Mouse (Mus musculus) midbrain, embryonic 14.5 days (tissue): ENCODE results near the gene Fxyd1. TPM values are rescaled to one million over a fixed set of nuclear protein-coding genes. Genes with fewer than 3 reads are reported as not detected.

ENCODE experiments used
- ATAC-seq: fragments of 200-750 bp; cut with Nextera tagmentation; 2 replicates; pipeline ENCODE4 v1.8.0; 2017; ENCODE audit warnings: moderate number of reproducible peaks, moderate library complexity; ENCODE audit not compliant: low FRiP score, low TSS enrichment
- DNase-seq: peaks from one replicate; pipeline ENCODE4 v3.0.0-alpha.2; 2015
- H3K27ac ChIP-seq: fragments of 300-500 bp; sonication (generic); replicated peaks from 2 replicates; pipeline ENCODE4 v1.5.1; 2014; ENCODE audit warnings: mild to moderate bottlenecking, low read depth, low read length, moderate library complexity
- H3K27me3 ChIP-seq: fragments of 300-500 bp; sonication (generic); 2 replicates; pipeline ENCODE4 v1.6.1; 2014; ENCODE audit warnings: low read length, control low read depth, mixed read lengths; ENCODE audit not compliant: control insufficient read depth, insufficient read depth
- H3K36me3 ChIP-seq: fragments of 300-500 bp; sonication (generic); 2 replicates; pipeline ENCODE4 v1.6.1; 2014; ENCODE audit warnings: low read length, control low read depth; ENCODE audit not compliant: control insufficient read depth, insufficient read depth
- H3K4me1 ChIP-seq: fragments of 300-500 bp; sonication (generic); 2 replicates; pipeline ENCODE4 v1.6.1; 2014; ENCODE audit warnings: mild to moderate bottlenecking, antibody characterized with exemption, low read length, control low read depth; ENCODE audit not compliant: control insufficient read depth, insufficient read depth
- H3K4me2 ChIP-seq: fragments of 300-500 bp; sonication (generic); 2 replicates; pipeline ENCODE4 v1.6.1; 2014; ENCODE audit warnings: mild to moderate bottlenecking, low read length, moderate library complexity
- H3K4me3 ChIP-seq: fragments of 300-500 bp; sonication (generic); replicated peaks from 2 replicates; pipeline ENCODE4 v1.5.1; 2014; ENCODE audit warnings: low read depth, low read length
- H3K9ac ChIP-seq: fragments of 300-500 bp; sonication (generic); replicated peaks from 2 replicates; pipeline ENCODE4 v1.6.1; 2014; ENCODE audit warnings: mild to moderate bottlenecking, low read length, moderate library complexity
- H3K9me3 ChIP-seq: fragments of 300-500 bp; sonication (generic); 2 replicates; pipeline ENCODE4 v1.6.1; 2016; ENCODE audit warnings: low read length, control low read depth, mixed read lengths; ENCODE audit not compliant: control insufficient read depth
- WGBS: fragments of 180-500 bp; shearing (Covaris S2); extraction: QIAGEN DNeasy Blood & Tissue Kit; methylation state at CpG from one replicate; pipeline ENCODE4 v1.1.7; 2014; 5-methylcytosine and 5-hydroxymethylcytosine counted together
- polyA plus RNA-seq: library from polyadenylated mRNA; unstranded; fragments of >200 nt; fragmentation: Nextera tagmentation; extraction: Ambion mirVana; gene quantifications from 2 replicates; pipeline ENCODE4 v1.2.1, GENCODE M21; 2014

Gene Fxyd1
- polyA plus RNA-seq, 1 experiment from 2014 or later = 9.0 TPM

DNA sequence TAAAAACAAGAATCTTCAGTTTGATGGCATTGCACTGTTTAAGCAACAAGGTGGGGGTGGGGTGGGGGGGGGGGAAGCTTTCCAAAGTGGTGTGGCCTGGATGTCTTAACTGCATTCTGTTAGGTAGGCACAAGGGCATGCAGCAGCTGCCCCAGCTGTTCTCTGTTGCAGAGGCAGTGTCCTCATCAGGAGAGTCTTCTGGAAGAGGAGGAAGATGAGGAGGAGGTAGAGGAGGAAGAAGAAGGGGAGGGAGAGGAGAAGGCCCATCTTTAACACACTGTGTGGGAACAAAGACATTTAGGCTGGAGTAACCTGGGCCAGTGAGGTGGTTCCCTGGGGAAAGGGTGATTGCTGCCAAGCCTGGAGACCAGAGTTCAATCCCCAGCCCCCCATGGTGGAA, 25.1 kb upstream of the Fxyd1 start:
- DNase-seq (no peak), ATAC-seq (no peak)

GRCm38 (mm10) chr7:31081106-31081505, 24.1 kb upstream of the Fxyd1 start:
- no peak for ATAC-seq

More for the DNA sequence above, 25.1 kb upstream of the Fxyd1 start:
- Histone ChIP-seq H3K27me3 (no peaks in the 10 kb centered on the region), H3K9ac (no peak overlapping the region), H3K4me3 (no peak overlapping the region), H3K9me3 (no peaks in the 10 kb centered on the region), H3K4me2 (no peak overlapping the region), H3K36me3 (no peaks in the 10 kb centered on the region), H3K4me1 (no peaks in the 10 kb centered on the region), H3K27ac (no peak overlapping the region)

GRCm38 (mm10) chr7:31080611-31081010, 23.6 kb upstream of the Fxyd1 start:
- H3K36me3 ChIP-seq = no peaks in the 10 kb centered on the region
- H3K27ac ChIP-seq = no peak overlapping the region
- no peak for DNase-seq
- H3K4me3 ChIP-seq = no peak overlapping the region
- H3K9ac ChIP-seq = no peak overlapping the region
- 28% methylated on average over 3 of the region's 3 CpGs for WGBS
- no peaks in the 10 kb centered on the region for H3K9me3 ChIP-seq
- H3K4me1 ChIP-seq = no peaks in the 10 kb centered on the region
- H3K4me2 ChIP-seq = no peak overlapping the region
- no peaks in the 10 kb centered on the region for H3K27me3 ChIP-seq
- ATAC-seq = no peak

More at GRCm38 (mm10) chr7:31081106-31081505, 24.1 kb upstream of the Fxyd1 start:
- no peak overlapping the region for H3K9ac ChIP-seq
- no peaks in the 10 kb centered on the region for H3K4me1 ChIP-seq
- H3K27me3 ChIP-seq = no peaks in the 10 kb centered on the region
- DNase-seq = no peak
- no peaks in the 10 kb centered on the region for H3K9me3 ChIP-seq
- H3K36me3 ChIP-seq = no peaks in the 10 kb centered on the region
- H3K27ac ChIP-seq = no peak overlapping the region
- H3K4me3 ChIP-seq = no peak overlapping the region
- 35% methylated on average over 1 of the region's 1 CpGs for WGBS
- H3K4me2 ChIP-seq = no peak overlapping the region

DNA sequence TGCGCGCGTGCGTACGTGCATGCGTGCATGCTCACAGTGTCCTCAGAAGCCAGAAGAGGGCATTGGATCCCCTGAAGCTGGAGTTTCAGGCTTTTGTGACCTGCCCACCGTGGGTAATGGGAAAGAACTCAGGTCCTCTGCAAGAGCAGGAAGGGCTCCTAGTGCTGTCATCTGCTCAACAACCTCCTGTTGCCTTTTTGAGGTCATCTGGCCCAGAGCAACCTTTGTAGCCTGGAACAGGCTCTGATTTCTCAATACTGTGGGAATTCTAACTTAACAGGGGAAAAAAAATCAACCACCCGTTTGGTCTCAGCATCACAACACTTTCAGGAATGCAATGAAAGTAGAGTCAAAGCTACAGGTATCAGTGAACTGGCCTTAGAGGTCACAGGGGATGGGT, 22.7 kb upstream of the Fxyd1 start:
- no peak overlapping the region for H3K4me2 ChIP-seq
- no peak overlapping the region for H3K27ac ChIP-seq
- H3K27me3 ChIP-seq = no peaks in the 10 kb centered on the region
- no peaks in the 10 kb centered on the region for H3K36me3 ChIP-seq
- H3K9ac ChIP-seq = no peak overlapping the region
- H3K9me3 ChIP-seq = no peaks in the 10 kb centered on the region
- DNase-seq (no peak), ATAC-seq (no peak)
- WGBS = 90% methylated on average over 8 of the region's 8 CpGs
- H3K4me1 ChIP-seq = no peaks in the 10 kb centered on the region
- no peak overlapping the region for H3K4me3 ChIP-seq

DNA sequence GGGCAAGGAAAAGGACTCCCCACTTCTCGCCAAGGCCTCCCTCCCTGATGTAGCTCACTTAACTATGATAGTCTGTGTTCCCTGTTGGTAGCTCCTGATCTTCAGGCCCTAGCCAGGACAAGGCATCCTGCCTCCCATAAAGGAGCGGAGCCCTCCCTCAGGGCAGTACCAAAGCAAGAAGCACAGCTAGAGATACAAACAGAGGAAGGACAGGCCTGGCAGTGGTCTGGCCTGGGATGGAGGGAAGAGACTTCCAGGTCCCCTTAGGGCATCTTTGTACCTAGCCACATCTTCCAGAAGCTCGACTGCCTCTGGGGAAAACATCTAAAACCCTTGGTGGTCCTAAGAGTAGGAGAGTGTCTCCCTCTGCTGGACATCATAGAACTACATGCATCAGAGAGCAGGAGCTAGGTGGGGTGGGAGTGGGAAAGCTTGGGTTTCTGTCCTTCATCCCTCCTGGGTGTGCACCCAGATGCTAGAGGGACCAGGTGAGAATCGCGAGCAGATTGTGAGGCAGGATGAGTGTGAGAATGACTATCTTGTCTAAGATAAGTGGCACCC, 21.0 kb upstream of the Fxyd1 start:
- 55% methylated on average over 5 of the region's 5 CpGs for WGBS
- ATAC-seq = no peak
- Histone ChIP-seq H3K4me1 (no peaks in the 10 kb centered on the region), H3K4me3 (no peak overlapping the region), H3K27ac (no peak overlapping the region), H3K4me2 (no peak overlapping the region), H3K27me3 (no peaks in the 10 kb centered on the region), H3K36me3 (no peaks in the 10 kb centered on the region), H3K9ac (no peak overlapping the region), H3K9me3 (no peaks in the 10 kb centered on the region)
- DNase-seq = peak; percentile 83

GRCm38 (mm10) chr7:31077470-31077869, 20.5 kb upstream of the Fxyd1 start:
- Histone ChIP-seq H3K27ac (no peak overlapping the region), H3K27me3 (no peaks in the 10 kb centered on the region), H3K4me3 (no peak overlapping the region), H3K36me3 (no peaks in the 10 kb centered on the region), H3K4me1 (no peaks in the 10 kb centered on the region), H3K9me3 (no peaks in the 10 kb centered on the region), H3K4me2 (no peak overlapping the region), H3K9ac (no peak overlapping the region)
- ATAC-seq (no peak), DNase-seq (no peak)
- 65% methylated on average over 6 of the region's 6 CpGs for WGBS

DNA sequence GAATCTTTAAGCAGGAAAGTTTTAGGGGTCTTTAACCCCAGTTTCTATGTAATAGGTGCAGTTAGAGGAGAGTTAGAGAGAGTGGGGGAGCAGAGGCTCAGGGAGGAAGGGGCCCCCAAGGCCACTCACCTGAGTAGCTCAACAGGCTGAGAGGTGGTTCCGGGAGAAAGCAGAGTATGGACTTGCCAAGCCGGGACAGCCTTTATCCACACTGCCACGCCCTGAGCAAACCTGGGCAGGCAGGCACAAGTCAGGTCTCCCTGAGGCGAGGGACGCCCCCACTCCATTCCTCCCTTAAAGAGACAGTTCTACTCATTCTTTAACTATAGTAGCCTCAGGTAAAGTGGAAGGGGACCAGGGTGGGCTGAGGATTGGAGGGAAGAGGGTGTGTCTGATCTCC, 19.5 kb upstream of the Fxyd1 start, which contains the start of gene Fxyd3:
Gene Fxyd3 (minus strand): TSS at position 213 of the 400 bp plus-strand sequence.
- Histone ChIP-seq H3K36me3 (no peaks in the 10 kb centered on the region), H3K9ac (no peak within 1 kb of the TSS), H3K4me3 (no peak within 1 kb of the TSS), H3K4me1 (no peaks in the 10 kb centered on the region), H3K27ac (no peak within 1 kb of the TSS), H3K27me3 (no peaks in the 10 kb centered on the region), H3K9me3 (no peaks in the 10 kb centered on the region), H3K4me2 (no peak within 1 kb of the TSS)
- DNase-seq (no peak), ATAC-seq (no peak)
- WGBS = 66% methylated on average over 5 of the region's 5 CpGs

GRCm38 (mm10) chr7:31074713-31075069, 17.7 kb upstream of the Fxyd1 start:
- Histone ChIP-seq H3K4me3 (no peak overlapping the region), H3K4me2 (no peak overlapping the region), H3K4me1 (no peaks in the 10 kb centered on the region), H3K9ac (no peak overlapping the region), H3K36me3 (no peaks in the 10 kb centered on the region), H3K27ac (no peak overlapping the region), H3K9me3 (no peaks in the 10 kb centered on the region), H3K27me3 (no peaks in the 10 kb centered on the region)
- ATAC-seq (no peak), DNase-seq (no peak)
- WGBS = 68% methylated on average over 5 of the region's 5 CpGs

DNA sequence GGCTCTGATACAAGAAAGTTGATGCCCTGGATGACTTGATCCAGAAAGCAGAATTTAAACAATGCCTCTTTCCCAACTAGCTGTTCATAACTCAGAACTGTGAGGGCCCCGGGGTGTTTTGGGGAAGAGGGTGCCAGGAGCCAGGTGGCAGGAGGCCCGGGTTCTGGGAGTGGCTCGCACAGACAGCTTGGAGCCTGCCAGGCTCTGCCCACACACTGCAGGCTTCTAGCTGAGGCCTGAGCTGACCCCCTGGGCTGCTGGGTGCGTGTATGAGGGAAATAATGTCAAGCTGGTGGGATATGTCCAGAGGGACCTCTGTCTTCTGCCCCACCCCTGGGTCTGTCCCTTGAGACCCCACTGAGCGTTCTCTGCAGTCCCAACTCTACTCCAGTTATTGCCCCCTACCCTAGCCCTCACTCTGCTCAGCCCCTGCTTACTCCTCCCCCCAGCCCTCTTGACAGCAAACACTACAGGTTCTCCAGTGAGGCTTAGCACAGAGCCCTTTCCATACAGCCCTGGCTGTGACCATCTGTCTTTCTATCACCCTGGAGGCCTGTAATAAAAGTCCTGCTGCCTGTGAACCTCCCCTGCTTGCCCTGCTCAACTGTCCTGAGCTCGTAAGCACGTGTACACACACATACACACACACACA, 17.2 kb upstream of the Fxyd1 start:
- H3K27me3 ChIP-seq = no peaks in the 10 kb centered on the region
- no peak for ATAC-seq
- no peaks in the 10 kb centered on the region for H3K9me3 ChIP-seq
- no peak overlapping the region for H3K4me2 ChIP-seq
- 65% methylated on average over 7 of the region's 7 CpGs for WGBS
- no peaks in the 10 kb centered on the region for H3K4me1 ChIP-seq
- no peak overlapping the region for H3K4me3 ChIP-seq
- H3K9ac ChIP-seq = no peak overlapping the region
- no peak for DNase-seq
- no peak overlapping the region for H3K27ac ChIP-seq
- H3K36me3 ChIP-seq = no peaks in the 10 kb centered on the region
